Mouse (Mus musculus) bone marrow, adult 2 months (tissue): ENCODE measurements at regions not wholly inside any gene's neighbourhood (a gene's known extent, or its start where the extent isn't known, plus 50 kb on each side); places are given as distances from the start of the nearest gene placed in this dataset.

Experiments used
- H3K27ac ChIP-seq: fragments of 200-500 bp; 2 replicates; pipeline ENCODE4 v1.5.1; 2012; ENCODE audit warnings: low read depth, mild to moderate bottlenecking, control low read depth, inconsistent platforms, low read length; ENCODE audit not compliant: control insufficient read depth, poor library complexity, insufficient read depth
- H3K4me1 ChIP-seq: fragments of 200-500 bp; 2 replicates; pipeline ENCODE4 v1.6.1; 2011; ENCODE audit warnings: low read length; ENCODE audit not compliant: control insufficient read depth, insufficient read depth
- H3K4me3 ChIP-seq: fragments of 200-500 bp; replicated peaks from 2 replicates; pipeline ENCODE3; 2011; ENCODE audit warnings: mild to moderate bottlenecking, low read depth, low read length, control low read depth; ENCODE audit not compliant: control insufficient read depth
- CTCF ChIP-seq: fragments of 200-500 bp; IDR thresholded peaks from 2 replicates; pipeline ENCODE4 v1.5.1; 2011; ENCODE audit warnings: low read length, control low read depth; ENCODE audit not compliant: control insufficient read depth, insufficient read depth
- POLR2A ChIP-seq: fragments of 200-500 bp; IDR thresholded peaks from 2 replicates; pipeline ENCODE4 v1.6.1; 2011; ENCODE audit warnings: low read depth, mild to moderate bottlenecking, control low read depth, low read length, borderline replicate concordance; ENCODE audit not compliant: control insufficient read depth
- WGBS: fragments of 180-500 bp; shearing (Covaris S2); methylation state at CpG from one replicate; pipeline ENCODE4 v1.1.7; 2018; 5-methylcytosine and 5-hydroxymethylcytosine counted together

DNA sequence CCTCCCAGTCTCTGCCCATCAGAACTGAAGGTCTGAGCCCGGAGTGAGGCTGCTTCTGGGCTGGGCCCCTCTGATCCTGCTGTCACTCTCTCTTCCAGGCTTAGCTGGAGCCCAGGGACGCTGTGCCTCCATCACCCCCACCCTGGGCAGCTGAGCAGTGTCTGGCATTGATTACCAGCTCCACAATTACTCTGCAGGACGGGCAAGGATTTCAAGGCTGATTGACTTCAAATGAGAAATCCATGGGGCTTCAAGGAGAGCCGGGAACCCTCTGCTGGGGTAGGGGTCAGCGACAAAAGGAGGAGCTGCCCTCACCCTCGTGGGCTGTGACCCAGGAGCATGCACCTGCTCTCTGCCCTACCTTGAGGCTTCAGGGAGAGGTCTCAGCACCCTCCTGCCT, 107.1 kb upstream of the Csf3r start:
- H3K4me1 ChIP-seq, result no peaks in the 10 kb centered on the region
- TF ChIP-seq CTCF (no peak), POLR2A (no peak)
- WGBS, result 47% methylated on average over 6 of the region's 6 CpGs
- H3K27ac ChIP-seq, result no peak overlapping the region
- no peak overlapping the region for H3K4me3 ChIP-seq

DNA sequence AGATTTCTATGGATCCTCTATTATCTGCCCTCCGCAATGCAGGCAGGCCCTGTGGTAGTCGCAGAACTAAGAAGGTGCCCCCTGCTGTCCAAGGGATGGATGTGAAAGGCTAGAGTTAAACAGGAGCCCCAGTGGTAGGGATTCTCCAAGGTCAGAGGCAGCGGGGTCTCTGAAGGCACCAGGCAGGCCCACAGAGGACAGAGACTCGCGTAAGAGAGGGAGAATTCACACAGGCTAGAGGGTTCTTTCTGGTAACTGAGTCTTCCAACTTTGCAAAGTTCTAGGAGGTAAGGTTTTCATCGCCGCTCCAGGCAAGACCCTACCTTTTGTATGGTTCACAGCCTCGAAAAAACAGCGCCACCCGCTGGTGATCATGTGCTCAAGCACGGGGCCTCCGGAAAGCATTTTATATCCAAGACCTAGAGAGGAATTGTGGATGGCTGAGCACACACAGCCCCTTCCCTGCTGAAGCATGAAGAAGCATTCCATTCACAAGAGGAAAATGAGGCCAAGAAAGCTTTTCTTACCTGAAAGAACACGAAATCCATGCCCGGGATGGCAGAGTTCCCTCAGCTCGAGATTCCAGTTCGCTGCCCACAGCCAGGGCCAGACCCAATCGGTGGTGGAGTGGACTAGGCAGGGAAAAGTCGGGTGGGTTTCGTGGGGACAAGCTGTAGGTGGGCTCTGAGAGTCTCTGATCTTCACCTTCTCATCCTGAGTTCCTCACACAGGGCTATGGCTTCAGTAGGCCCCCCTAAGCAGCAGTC, 102.6 kb upstream of the Csf3r start:
- Histone ChIP-seq H3K4me3 (no peak overlapping the region), H3K4me1 (no peaks in the 10 kb centered on the region), H3K27ac (no peak overlapping the region)
- TF ChIP-seq POLR2A (no peak), CTCF (peak; percentile 20; the same call in 1 of the 2 replicates)
- 15% methylated on average over 19 of the region's 19 CpGs for WGBS

DNA sequence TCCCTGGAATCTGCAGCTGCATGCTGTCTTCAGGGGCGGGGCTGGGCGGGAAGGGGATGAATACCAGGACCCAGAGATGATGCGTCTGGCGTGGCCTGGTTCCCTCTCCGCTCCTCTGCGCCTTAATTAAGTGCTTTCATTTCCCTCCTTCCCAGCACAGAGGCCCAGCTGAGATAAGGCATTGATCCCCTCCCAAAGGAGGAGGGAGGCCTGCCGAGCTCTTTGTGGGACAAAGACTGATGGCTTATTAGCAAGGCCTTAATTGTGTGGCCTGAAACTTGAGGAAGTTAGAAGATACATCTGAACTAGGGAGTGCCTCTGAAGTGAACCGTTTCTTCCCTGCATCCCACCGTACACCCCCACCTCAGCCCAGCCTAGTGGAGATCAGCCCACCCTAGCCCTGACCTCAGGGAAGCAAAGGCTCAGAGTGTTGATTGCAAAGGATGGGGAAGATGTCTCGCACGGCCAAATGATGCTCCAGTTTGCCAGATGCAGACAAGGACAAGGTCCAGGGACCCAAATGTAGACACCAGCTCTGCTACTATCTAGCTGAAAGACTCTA, 102.0 kb upstream of the Csf3r start:
- no peak for TF ChIP-seq POLR2A
- TF ChIP-seq CTCF, result no peak
- Histone ChIP-seq H3K27ac (no peak overlapping the region), H3K4me1 (no peaks in the 10 kb centered on the region), H3K4me3 (no peak overlapping the region)
- WGBS, result 31% methylated on average over 11 of the region's 11 CpGs

DNA sequence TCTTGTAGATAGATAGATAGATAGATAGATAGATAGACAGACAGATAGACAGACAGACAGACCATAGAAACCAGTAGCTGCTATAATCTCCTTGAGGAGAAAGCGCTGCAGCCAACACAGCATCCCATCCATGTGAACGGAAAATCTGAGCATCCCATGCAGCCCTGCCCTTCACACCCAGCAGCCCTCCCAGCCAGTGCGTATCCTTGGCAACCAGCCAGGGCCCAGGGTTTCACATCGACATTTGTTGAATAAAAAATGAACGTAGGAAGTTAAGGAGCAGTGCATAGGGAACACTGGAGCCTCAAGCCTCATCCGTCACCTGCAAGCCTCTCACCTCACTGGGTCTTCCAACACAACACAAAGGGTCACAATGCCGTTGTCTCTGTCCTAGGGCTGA, 101.1 kb upstream of the Csf3r start:
- WGBS, result 56% methylated on average over 7 of the region's 7 CpGs
- no peak for TF ChIP-seq CTCF
- no peak for TF ChIP-seq POLR2A
- H3K27ac ChIP-seq, result no peak overlapping the region
- H3K4me1 ChIP-seq, result no peaks in the 10 kb centered on the region
- no peak overlapping the region for H3K4me3 ChIP-seq

DNA sequence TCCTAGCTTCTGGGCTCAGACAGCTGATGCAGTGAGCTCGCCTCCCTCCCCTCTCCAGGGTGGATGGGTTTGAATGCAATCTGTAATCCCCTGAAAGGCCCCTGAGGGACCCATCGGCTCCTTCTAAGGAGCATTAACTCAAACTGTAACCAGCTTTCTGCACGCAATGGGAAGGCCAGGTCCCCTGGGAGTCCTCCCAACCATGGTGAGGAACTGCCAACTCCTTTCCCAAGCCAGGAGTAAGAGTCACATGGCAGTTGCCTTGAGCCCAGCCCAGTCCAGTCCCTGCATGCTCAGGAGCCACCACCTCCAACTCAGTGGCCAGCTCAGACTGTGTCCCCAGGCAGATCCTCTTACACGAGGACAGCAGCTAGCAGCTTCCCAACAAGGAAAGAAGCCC, 96.2 kb upstream of the Csf3r start:
- WGBS, result 69% methylated on average over 4 of the region's 4 CpGs
- H3K27ac ChIP-seq, result no peak overlapping the region
- no peak for TF ChIP-seq CTCF
- no peak for TF ChIP-seq POLR2A
- H3K4me3 ChIP-seq, result no peak overlapping the region
- H3K4me1 ChIP-seq, result no peaks in the 10 kb centered on the region; the same call in 1 of the 2 replicates

DNA sequence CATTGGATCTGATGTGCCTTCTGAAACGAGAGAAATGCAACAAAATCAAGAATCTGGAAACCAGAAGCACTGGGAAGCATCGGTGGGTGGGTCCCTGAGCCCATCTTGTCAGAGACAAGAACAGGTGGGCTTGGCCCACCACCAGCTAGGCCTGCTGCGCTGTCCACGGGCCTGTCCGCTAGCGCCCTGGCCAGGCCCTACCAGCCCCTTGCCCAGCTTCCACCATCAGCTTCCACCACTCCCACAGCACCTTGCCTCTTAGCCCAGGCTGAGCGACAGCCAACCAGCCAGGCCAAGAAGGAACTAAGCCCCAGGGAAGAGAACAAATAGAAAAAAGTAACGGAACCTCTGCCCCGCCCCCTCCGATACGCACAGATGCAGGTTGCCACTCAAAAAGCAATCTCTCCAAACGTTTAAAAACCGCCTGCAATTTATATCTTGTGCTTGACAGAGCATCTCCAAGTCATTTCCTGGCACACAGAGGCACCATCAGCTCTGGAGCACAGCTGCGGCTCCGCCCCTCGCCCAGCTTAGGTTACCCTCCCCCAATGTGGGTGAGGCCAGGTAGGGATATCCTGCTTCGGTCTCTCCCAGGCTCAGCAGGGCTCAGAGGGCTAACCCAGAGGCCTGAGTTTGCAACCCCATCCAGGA, 95.1 kb upstream of the Csf3r start:
- 57% methylated on average over 17 of the region's 17 CpGs for WGBS
- Histone ChIP-seq H3K4me1 (no peaks in the 10 kb centered on the region; the same call in 1 of the 2 replicates), H3K27ac (peak overlapping the region; percentile 62), H3K4me3 (no peak overlapping the region)
- TF ChIP-seq POLR2A, result no peak
- no peak for TF ChIP-seq CTCF

DNA sequence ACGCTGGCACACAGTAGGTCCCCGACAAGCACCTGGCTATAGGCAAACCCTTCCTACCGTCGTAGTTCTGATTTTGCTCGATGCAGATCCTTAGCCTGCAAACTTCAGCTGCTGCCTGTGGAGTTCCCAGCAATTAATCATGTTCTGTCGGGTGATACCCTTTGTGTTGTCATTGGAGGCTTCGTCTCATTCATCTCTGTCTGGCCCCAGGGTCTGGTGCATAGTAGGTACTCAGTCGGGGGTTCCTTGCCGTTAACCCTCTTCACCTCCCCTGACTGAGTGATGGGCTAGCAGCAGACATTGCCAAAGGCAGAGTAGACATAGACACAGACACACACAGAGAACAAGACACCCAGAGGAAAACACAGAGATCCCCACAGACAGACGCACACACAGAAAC, 93.6 kb upstream of the Csf3r start:
- TF ChIP-seq CTCF (no peak), POLR2A (no peak)
- 66% methylated on average over 10 of the region's 10 CpGs for WGBS
- no peaks in the 10 kb centered on the region; the same call in 1 of the 2 replicates for H3K4me1 ChIP-seq

DNA sequence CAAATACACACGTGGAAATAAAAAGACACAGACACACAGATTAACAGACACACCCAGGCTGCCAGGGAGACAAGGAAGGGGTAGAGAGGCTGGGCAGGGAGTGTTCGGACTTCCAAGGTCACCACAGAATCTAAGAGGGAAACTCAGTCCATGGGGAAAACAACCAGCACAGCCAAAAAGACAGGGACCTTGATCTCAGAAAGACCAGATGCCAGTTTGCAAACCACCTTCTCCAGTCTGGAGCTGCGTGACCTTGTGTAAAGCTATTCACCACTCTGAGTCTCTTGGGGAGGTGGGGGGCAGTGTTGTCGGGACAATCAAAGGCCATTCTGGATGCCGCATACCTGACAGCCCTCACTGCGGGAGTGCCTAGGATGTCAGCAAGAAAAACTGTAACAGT, 93.0 kb upstream of the Csf3r start:
- TF ChIP-seq CTCF, result no peak
- H3K4me3 ChIP-seq, result no peak overlapping the region
- WGBS, result 57% methylated on average over 6 of the region's 6 CpGs
- no peaks in the 10 kb centered on the region; the same call in 1 of the 2 replicates for H3K4me1 ChIP-seq
- no peak overlapping the region for H3K27ac ChIP-seq

More for the DNA sequence above, 93.6 kb upstream of the Csf3r start:
- H3K27ac ChIP-seq, result no peak overlapping the region
- H3K4me3 ChIP-seq, result no peak overlapping the region
